Mouse (Mus musculus) gastrocnemius, postnatal 14 days (tissue): ENCODE data around the gene Myo18a. TPM values are rescaled to one million over a fixed set of nuclear protein-coding genes. Genes with fewer than 3 reads are reported as not detected.

Experiments
- DNase-seq: peaks from one replicate; pipeline ENCODE4 v3.0.0; 2021; ENCODE audit warnings: mixed read lengths
- intact Hi-C: fragments of 180-260 bp; cut with DNase I; formaldehyde crosslinking; loops from one replicate; pipeline ENCODE4 v1.15.1; 2025; ENCODE audit warnings: low total_unique reads
- total RNA-seq, 2 experiments: library from RNA; stranded (reverse); gene quantifications; 2 replicates each; pipeline ENCODE4 v1.2.3; 2021

The Myo18a gene
- total RNA-seq, 2 experiments from 2014 or later, result 307 to 323 TPM

- DNase-seq, result no peak
- intact Hi-C loops, result no loop called here
Measured at GRCm38 (mm10) chr11:77852941-77853668, 90.1 kb downstream of the Myo18a start.

DNA sequence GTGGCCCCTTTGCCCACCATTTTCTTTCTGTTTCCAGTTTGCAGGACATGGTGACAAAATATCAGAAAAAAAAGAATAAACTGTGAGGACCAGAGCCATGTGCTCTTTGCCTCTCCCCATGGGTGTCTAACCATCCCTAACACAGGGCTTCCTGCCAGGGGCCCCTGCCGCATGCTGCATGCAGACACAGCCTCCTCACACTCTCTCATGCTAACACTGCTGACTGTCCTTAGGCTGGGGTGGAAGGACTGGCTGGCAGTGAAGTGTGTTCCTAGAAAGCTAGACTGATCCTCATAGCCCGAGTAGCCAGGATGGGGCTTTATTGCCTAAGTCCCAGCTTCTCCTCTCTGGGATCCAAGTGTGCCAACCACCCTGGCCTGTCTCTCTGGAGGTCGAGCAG, 91.6 kb downstream of the Myo18a start:
- no peak for DNase-seq
- intact Hi-C loops, result no loop called here

DNA sequence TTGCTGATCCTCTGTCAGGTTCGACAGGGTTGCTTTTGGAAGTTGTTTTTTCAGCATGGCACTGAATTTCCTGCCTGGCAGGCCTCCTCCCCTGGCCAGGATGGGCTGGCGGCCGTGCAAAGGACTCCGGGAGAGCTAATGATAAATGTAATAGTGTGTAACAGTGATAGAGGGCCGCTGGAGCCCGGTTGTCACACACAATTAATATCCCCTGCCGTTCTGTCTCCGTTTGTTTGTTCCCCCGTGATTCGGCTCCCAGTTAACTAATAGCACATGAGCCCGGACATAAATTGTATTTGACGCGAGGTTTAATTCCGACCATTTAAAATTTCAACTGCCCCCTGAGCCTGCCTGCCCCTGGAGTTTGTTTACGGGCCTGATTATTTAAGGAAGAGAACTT, 92.3 kb downstream of the Myo18a start:
- no peak for DNase-seq
- intact Hi-C loops, result no loop called here

DNA sequence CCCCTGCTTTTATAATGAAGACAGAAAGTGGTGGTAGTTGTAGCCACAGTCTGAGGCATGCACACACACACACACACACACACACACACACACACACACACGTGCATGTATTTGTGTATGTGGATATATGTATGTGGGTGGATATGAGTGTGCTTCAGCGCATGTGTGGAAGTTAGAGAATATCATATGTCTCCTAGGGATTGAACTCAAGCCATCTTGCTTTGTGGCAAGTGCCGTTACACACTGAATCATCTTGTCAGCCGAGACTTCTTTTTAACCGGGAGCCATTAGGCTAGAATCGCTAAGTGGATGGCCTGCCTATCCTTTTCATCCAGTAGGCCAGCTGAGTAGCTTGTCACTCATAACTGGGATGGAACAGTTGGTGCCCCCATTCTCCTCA, 94.0 kb downstream of the Myo18a start:
- no peak for DNase-seq
- intact Hi-C loops, result no loop called here

DNA sequence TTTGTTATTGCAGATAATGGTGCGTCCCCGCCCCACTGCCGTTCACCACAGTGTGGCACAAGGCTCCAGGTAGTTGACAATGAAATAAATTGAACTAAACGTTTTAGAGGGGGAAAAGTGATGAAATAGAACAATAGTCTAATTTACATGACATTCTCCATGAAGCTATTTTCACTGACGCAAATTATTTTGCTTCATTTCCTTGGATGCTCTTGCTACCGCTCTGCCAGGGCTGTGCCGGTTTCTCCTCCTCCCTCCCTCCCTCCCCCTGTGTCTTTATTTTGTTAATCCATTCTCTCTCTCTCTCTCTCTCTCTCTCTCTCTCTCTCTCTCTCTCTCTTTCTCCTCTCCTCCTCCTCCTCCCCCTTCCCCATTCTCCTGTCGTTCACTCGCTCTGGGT, 95.5 kb downstream of the Myo18a start:
- intact Hi-C loops, result no loop called here
- DNase-seq, result no peak

DNA sequence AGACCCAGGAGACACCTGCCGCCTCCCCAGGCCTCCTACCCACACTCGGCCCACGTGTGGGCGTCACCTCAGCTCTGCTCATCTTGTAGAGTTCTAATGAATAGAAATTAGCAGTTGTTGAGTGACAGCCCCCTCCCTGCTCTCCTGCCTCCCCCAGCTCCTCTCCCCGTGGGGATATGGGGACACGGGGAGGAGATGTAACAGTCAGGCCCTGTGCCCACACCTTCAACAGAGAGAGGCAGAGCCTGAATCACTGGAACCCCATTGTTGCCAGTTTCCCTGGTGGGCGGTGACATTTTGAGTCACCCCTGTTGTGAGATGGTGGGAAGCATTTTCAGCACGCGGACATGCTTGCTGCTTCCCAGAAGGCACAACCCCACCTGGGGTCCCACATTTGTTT, 97.9 kb downstream of the Myo18a start:
- intact Hi-C loops, result no loop called here
- no peak for DNase-seq

DNA sequence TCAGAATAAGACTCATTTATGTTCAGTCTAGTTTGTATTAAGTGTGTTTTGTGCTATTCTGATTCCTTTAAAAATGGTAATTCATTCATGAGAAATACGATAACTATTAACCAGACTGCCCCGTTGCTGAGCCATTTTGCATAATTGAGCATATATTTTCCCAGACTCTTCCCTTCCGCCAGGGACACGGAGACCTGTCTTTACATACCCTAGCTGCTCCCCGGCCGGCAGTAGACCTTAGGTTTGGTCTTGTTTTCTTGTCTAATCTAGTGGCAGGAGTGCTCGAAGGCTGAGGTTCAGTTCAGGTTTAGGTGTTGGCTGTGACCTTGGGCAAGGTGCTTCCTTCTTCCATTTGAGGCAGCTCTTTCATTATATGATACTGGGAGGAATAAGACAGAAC, 99.8 kb downstream of the Myo18a start:
- intact Hi-C loops, result no loop called here
- DNase-seq, result no peak

- intact Hi-C loops, result no loop called here
- no peak for DNase-seq
Measured at GRCm38 (mm10) chr11:77864771-77865170, 101.7 kb downstream of the Myo18a start.

GRCm38 (mm10) chr11:77867419-77868083, 104.5 kb downstream of the Myo18a start:
- intact Hi-C loops, result no loop called here
- DNase-seq, result no peak

DNA sequence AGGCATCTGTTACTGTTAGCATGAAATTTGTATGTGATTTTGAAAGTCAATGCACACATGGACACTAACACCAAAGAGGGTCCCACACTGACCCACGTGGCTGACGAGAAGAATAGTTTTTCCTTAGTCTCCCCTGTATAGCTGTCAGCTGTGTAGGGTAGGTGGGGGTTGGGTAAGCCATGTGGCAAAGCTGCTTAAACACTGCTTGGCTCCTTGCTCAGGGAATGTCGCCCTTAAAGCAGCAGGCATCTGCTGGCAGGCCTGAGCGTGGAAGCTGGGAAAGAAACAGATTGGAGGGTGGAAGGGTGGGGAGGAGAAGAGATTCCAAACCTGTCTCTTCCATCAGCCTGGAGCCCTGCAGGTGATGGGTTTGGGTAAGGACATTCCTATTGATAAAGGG, 108.4 kb downstream of the Myo18a start:
- no peak for DNase-seq
- intact Hi-C loops, result no loop called here

DNA sequence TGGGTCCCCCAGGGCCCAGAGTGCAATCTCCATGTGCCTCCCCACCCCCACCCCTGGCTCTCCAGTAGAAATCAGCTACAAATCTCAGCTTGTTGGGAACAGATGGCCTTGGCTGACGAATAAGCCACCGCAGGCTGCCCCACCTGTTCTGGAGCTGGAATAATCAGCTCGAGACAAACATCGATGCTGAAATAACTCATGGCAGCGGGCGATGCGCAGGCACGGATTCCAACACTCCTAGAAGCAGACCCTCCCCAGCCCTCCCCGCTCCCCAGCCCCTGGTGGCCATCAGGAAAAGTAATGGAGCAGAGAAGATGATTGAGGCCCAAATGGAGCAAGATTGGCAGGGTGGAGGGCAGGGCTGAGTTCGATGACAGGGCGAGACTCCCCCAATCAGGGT, 109.2 kb downstream of the Myo18a start:
- no peak for DNase-seq
- intact Hi-C loops, result no loop called here

DNA sequence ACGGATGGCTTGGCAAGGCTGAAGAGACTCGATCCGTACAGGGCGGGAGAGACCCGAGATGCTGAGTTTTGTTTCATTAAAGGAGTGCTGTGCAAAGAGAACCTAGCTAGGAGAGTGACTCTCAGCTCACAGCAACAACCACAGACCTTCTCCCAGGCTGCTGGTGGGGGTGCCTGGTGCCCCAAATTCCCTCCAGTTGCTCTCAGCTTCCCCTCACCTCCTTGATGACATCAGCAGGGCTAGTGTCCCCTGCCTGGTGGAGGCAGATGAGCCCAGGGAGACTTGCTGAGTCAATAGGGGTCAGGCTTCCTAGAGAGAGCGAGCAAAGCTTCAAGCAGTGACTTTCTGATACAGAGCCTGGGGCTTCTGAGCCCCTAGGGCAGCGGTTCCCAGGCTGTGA, 109.6 kb downstream of the Myo18a start:
- no peak for DNase-seq
- intact Hi-C loops, result no loop called here

DNA sequence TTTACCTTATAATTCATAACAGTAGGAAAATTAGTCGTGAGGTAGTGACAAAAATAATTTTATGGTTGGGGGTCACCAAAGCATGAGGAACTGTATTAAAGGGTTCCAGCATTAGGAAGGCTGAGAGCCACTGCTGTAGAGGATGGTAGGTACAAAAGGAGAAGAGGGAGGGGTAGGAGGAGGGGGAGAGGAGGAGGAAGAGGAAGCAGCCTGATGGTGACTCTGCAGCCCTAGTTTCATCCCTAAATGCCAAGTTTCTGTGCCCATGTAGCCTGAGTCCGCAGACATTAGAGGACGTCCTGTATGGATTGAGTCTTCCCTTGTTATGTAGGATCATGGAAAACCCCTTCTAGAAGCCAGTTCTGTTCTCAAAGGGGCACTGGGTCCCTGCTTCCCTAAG, 110.1 kb downstream of the Myo18a start:
- no peak for DNase-seq
- intact Hi-C loops, result no loop called here

DNA sequence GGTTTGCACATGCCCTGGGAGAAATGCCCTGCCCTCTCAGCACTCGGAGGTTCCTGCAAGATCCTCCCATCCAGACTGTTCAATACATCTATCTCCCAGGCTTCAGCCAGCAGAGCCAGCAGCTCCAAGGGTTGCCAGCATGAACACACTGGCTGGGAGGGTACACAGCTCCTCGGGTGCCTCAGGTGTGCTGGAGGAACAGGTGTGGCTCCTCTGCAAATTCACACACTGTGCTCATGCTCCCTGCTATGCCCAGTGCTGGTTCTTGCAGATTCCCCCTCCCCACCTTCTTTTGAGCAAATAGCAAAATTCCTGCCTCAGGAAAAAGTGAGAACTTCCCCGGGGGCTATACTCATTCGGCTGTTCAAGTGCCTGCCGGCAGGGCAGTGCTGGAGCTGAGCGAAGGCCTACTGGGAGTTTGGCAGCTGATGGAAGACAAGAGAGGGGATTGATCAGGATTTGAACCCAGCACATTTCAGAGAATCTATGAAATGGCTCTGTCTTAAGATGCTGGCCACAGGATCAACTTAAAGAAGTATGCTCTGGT, 111.7 kb downstream of the Myo18a start:
- no peak for DNase-seq
- intact Hi-C loops, result no loop called here

DNA sequence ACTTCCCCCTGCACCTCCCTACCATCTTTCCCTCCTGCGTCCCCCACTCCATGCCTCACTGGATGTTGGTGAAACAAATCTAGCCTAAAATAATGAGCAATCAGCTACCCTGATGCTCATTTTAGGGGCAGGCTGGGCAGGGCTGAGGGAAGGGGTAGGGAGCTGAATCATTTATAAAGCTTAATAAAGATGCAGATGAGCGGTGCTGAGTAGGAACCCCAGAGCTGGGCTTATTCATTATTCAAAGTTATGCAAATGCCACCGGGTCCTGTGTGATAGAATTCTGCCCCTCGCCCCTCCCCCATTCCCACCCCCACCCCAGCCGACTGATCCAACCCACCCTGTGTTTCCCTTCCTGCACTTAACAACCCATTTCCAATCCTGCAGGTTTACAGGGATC, 112.2 kb downstream of the Myo18a start:
- intact Hi-C loops, result no loop called here
- DNase-seq, result no peak

- intact Hi-C loops, result no loop called here
- no peak for DNase-seq
Measured at GRCm38 (mm10) chr11:77875847-77876759, 113.1 kb downstream of the Myo18a start.

- intact Hi-C loops, result no loop called here
- no peak for DNase-seq
Measured at GRCm38 (mm10) chr11:77876760-77877148, 113.7 kb downstream of the Myo18a start.

- intact Hi-C loops, result no loop called here
- no peak for DNase-seq
Measured at GRCm38 (mm10) chr11:77884524-77885245, 121.6 kb downstream of the Myo18a start.

DNA sequence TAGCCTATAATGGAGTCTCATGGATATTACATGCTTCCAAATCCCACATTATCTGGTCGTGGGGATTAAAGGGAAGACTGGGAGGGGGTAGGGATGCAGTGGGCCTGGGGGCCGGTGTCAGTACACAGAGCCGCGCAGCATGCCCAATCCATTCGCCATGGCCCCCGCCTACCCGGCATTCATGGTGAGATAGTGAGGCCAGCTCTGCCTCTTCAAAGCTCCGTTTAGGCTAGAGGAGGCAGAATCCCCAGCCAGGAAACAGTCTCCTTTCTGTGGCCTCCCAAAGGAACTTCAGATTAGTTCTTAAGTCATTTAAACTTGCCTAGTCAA, 122.2 kb downstream of the Myo18a start:
- intact Hi-C loops, result no loop called here
- no peak for DNase-seq
